Mouse (Mus musculus): ENCODE data around the gene Srsf3.
A peak's percentile ranks its signal among the peaks of the same experiment; 100 is the strongest.

Gene Srsf3

GRCm38 (mm10) chr17:29047697-29048514 lies 15.5 kb downstream of the Srsf3 start:
- DNase-seq: no peak

GRCm38 (mm10) chr17:29048748-29049507 lies 16.5 kb downstream of the Srsf3 start:
- DNase-seq: peak; percentile 88

GRCm38 (mm10) chr17:29049508-29049889 lies 17.1 kb downstream of the Srsf3 start:
- no peak for DNase-seq

GRCm38 (mm10) chr17:29049923-29050322 lies 17.5 kb downstream of the Srsf3 start:
- no peak for DNase-seq

- DNase-seq: no peak
Observed at GRCm38 (mm10) chr17:29050791-29051190, 18.4 kb downstream of the Srsf3 start.

- DNase-seq: no peak
Observed at GRCm38 (mm10) chr17:29053067-29053466, 20.6 kb downstream of the Srsf3 start.

GRCm38 (mm10) chr17:29053841-29054240 lies 21.4 kb downstream of the Srsf3 start:
- no peak for DNase-seq

- DNase-seq: no peak
Observed at GRCm38 (mm10) chr17:29054429-29054828, 22.0 kb downstream of the Srsf3 start.

- no peak for DNase-seq
Observed at GRCm38 (mm10) chr17:29055586-29055985, 23.2 kb downstream of the Srsf3 start.

- no peak for DNase-seq
Observed at GRCm38 (mm10) chr17:29056207-29056606, 23.8 kb downstream of the Srsf3 start.

- DNase-seq: no peak
Observed at GRCm38 (mm10) chr17:29056699-29057151, 24.3 kb downstream of the Srsf3 start.

GRCm38 (mm10) chr17:29057361-29057890 lies 25.0 kb downstream of the Srsf3 start:
- no peak for DNase-seq

- no peak for DNase-seq
Observed at GRCm38 (mm10) chr17:29057961-29058360, 25.5 kb downstream of the Srsf3 start.

- DNase-seq: no peak
Observed at GRCm38 (mm10) chr17:29058487-29058886, 26.1 kb downstream of the Srsf3 start.

- DNase-seq: no peak
Observed at GRCm38 (mm10) chr17:29059581-29059980, 27.2 kb downstream of the Srsf3 start.

- DNase-seq: no peak
Observed at GRCm38 (mm10) chr17:29060946-29061345, 28.5 kb downstream of the Srsf3 start.

GRCm38 (mm10) chr17:29062119-29063035 lies 29.9 kb downstream of the Srsf3 start:
- DNase-seq: no peak

GRCm38 (mm10) chr17:29063121-29063987 lies 30.9 kb downstream of the Srsf3 start:
- no peak for DNase-seq

- DNase-seq: no peak
Observed at GRCm38 (mm10) chr17:29063988-29064285, 31.5 kb downstream of the Srsf3 start.

- no peak for DNase-seq
Observed at GRCm38 (mm10) chr17:29065245-29065940, 33.0 kb downstream of the Srsf3 start.

GRCm38 (mm10) chr17:29065971-29066370 lies 33.5 kb downstream of the Srsf3 start:
- DNase-seq: no peak
